Mouse (Mus musculus) CD4-positive, CD25-positive, alpha-beta regulatory T cell, adult 4 months (primary cell): ENCODE results near the gene Cct5. TPM values are rescaled to one million over a fixed set of nuclear protein-coding genes. Genes with fewer than 3 reads are reported as not detected.
"Not testable (repeated sequence)": the region's sequence is repeated elsewhere in the genome, so short reads cannot be mapped to it uniquely, and the experiment has no call there.

Experiments used
- ATAC-seq: one replicate; pipeline ENCODE4 v1.8.0; 2017
- polyA plus RNA-seq, 2 experiments: library from polyadenylated mRNA; unstranded; fragments of 100-300 nt; shearing (Covaris generic); gene quantifications; one replicate each; pipeline ENCODE4 v1.2.1; 2017

Gene Cct5
- polyA plus RNA-seq, 2 experiments from 2014 or later: 419 to 459 TPM

GRCm38 (mm10) chr15:31595651-31596050 lies 6.0 kb downstream of the Cct5 start:
- ATAC-seq: no peak

GRCm38 (mm10) chr15:31594260-31594659 lies 7.3 kb downstream of the Cct5 start:
- no peak for ATAC-seq

DNA sequence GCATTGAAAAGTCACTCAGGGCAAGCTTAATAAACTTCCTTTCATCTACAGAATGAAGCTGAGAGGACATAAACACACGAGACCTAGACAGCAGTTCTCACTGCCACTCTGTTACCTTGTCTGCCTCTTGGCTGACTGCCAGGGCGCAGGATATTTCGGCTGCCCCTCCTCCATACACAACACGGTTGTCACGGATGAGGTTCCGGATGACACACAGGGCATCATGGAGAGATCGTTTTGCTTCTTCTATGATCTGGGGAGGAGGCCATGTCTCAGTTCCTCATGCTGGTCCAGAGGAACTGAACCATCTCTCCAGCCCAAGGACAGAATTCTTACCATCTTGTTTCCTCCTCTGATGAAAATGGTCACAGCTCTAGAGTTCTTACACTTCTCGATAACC lies 9.1 kb downstream of the Cct5 start:
- no peak for ATAC-seq

- ATAC-seq: no peak
Observed at GRCm38 (mm10) chr15:31590176-31590575, 11.4 kb downstream of the Cct5 start.

- no peak for ATAC-seq
Observed at GRCm38 (mm10) chr15:31588989-31589640, 12.5 kb downstream of the Cct5 start.

GRCm38 (mm10) chr15:31587789-31588188 lies 13.8 kb downstream of the Cct5 start:
- no peak for ATAC-seq

- peak; percentile 67 for ATAC-seq
Observed at GRCm38 (mm10) chr15:31586519-31586918, 15.1 kb downstream of the Cct5 start.

GRCm38 (mm10) chr15:31586088-31586487 lies 15.5 kb downstream of the Cct5 start:
- no peak for ATAC-seq

DNA sequence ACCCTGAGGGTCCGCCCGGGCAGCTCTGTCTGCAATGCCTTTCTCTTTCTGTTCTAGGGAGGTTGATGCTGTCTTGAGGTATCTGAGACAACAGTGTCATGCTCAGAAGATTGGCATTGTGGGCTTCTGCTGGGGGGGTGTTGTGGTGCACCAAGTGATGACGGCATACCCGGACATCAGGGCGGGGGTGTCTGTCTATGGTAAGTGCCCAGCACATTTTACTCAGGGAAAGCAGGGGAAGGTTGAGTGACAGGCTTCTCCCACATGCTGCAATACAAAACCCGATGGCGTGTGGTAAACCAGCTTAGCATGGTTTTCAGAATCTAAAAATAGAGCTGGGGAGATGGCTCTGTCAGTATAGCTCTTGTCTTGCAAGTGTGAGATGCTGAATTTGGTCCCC lies 16.4 kb downstream of the Cct5 start:
- no peak for ATAC-seq

DNA sequence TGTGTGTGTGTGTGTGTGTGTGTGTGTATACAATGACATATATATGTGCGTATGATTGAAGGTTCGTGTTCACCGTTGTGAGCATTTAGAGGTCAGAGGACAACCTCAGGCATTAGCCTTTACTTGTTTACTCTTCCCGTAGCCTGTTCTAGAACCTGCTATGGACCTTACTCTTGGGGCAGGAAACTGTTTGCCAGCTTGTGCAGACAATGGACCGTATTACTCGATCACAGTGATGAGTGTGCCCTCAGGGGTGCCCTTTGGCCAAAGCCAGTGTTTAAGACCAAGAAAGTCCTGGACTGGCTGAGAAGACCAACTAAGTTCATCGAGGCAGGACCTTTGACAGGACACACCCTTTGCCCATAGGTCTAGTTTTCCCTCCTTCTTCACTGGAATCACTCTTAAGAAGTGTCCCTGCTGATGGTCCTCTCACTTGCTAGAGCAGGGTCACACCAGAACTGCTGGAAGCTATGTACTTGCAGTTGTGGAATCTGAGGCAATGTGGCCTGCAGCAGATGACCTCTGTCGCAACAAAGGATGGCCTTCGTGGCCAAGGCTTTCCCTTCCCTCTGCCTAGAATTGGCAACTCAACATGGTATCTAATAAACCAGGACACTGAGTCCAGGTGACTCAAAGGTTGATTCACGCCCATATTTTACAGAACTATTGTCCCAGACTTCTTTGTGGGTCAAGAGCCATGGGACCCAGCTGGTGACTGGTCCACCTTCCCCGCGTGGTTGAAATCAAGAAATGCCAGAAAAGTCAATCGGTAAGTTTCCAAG lies 18.1 kb downstream of the Cct5 start:
- no peak for ATAC-seq

GRCm38 (mm10) chr15:31581086-31581485 lies 20.5 kb downstream of the Cct5 start:
- ATAC-seq: not testable (repeated sequence)

DNA sequence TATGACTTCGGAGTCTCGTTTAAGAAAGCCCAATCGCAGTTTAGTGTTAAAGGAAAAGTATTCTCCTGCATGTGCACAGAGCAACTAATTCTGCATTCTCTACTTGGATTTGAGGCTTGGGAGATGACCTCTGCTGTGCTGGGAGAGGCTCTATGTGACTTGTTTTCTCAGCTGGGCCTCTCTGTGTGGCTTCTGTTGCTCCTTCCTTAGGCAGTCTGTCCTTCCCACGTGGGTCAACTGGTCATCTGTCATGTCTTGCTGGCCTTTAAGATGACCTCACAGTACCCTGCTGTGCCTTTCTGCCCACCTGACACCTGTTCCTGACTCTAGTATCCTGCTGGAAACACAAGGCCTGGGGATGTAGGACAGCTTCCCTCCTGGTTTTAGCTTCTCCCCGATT lies 25.5 kb downstream of the Cct5 start:
- ATAC-seq: no peak

GRCm38 (mm10) chr15:31573692-31574091 lies 27.9 kb downstream of the Cct5 start:
- ATAC-seq: no peak

- ATAC-seq: no peak
Observed at GRCm38 (mm10) chr15:31573287-31573686, 28.3 kb downstream of the Cct5 start.

DNA sequence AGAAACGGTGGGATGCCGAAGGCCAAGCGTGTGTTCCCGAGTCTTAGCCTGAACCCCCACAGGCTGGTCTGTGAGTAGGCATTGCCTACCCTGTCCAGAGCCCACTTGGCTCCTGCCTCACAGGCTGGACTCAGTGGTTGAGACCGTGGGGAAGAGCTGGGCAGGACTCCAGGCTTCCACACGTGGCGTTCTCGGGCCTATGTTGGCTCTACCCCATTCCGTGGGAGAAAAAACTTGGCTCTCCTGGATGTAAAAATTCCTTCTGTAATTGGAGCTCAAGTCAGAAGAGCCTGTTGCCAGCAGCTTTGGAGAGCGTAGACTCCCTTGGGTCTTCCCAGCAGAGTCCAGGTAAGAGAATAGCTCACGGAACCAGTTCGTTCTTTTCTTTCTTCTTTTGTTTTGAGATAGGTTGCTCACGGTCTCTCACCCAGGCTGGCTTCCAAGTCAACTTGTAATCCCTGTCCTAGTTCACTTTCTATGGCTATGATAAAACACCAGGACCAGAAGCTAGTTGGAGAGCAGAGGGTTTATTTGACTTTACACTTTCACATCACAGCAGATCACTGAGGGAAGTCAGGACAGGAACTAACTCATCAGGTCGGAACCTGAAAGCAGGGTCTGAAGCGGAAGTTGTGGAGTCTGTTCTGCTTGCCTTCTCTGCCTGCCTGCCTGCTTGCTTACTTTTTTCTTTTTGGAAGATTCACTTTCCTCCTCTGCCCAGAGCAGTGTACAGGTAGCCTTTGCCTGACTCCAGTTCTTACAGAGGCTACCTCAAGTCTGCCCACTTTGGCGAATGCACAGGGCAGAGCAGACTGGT lies 29.5 kb downstream of the Cct5 start:
- ATAC-seq: no peak

DNA sequence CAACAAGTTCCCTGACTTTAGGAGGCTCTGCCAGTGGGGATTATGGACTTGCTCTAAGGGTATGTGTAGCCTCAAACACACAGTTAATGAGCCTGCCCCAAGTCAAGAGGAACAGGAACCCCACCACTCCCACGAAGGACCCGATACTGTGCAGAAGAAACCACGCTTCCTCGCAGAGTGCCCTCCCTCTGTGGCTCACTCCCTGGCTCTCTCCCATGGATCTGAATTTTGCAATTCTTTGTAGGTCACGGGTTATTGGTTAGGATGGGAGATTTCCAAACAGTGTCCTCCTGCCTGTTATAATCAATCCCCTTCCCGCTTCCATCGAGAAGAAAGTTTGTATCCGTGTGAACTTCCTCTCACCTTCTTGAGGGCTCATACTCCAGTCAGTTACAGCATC lies 30.6 kb downstream of the Cct5 start:
- ATAC-seq: no peak

DNA sequence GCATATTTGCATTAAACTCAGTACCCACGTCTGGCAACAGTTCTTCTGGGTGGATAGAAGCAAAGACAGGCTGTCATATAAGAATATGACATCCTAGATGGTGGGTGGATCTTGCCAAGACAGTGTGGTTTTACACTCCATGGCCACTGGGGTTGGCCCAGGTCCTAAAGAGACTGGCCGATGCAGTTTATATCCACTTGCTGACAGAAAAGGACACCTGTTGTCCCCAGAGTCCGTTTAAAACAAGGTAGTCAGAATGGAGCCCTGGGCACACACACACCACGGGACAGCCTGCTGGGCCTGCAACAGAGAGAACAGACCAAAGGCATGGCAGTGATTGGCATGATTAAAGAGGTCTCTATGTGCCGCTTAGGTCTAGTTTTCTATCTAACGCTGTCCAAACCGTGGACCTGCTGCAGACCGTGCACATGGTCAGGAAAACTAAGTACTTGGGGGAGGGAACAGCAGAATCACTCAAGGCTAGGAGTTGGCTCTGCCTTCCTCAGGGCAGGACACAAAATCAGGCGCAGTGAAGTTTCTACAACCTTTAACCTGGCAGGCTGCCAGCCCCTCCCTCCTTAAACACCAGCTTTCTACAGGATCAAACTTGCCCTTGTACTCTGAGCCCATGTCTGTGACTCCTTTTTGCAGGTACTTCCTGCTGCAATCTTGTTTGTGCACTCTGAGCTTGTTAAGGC lies 32.1 kb downstream of the Cct5 start:
- no peak for ATAC-seq

- no peak for ATAC-seq
Observed at GRCm38 (mm10) chr15:31568581-31568996, 33.0 kb downstream of the Cct5 start.

DNA sequence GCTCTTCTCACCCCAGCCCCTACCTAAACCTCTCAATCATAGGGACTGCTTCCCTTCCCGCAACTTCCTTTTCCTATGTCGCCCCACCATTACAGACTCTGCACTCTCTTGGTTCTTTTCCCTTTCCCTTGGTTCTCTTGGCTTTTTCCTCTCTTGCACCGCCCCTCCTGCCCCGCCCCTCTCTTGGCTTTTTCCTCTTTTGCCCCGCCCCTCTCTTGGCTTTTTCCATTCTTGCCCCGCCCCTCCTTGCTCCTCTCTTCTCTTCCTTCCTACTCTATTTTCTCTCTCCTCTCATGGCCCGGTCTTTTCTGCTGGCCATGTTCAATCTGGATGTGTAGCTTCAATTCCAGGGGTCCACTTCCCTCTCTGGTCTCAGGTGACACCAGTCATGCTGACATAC lies 34.2 kb downstream of the Cct5 start:
- ATAC-seq: no peak

GRCm38 (mm10) chr15:31565786-31566185 lies 35.8 kb downstream of the Cct5 start:
- ATAC-seq: no peak

- no peak for ATAC-seq
Observed at GRCm38 (mm10) chr15:31565184-31565583, 36.4 kb downstream of the Cct5 start, which contains the start of gene Cmbl. Gene Cmbl (plus strand): TSS chr15:31565389.
